Mouse (Mus musculus): ENCODE results near the gene Scmh1.

DNA sequence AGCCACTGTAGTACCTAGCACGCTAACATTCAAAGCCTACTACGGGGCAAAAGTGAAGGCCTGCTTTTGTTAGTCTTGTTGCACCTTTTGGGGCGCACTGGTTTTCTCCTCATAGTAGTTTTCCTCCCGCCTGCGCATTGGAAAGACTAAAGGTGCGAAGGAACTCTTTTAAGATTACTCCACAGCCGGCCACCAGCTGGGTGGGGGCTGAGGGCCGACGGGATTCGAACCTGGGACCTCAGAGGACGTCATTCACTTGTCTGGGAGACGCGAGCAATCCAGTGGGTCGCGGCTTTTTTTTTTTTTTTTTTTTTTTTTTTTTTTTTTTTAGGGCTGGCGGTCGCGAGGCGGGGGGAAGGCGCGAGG is 320 bp upstream of the Scmh1 start:
- no peak for TF ChIP-seq EP300 (IDR thresholded peaks at IDR 0.05; ENCODE audit: low read depth)
- TF ChIP-seq CTCF (IDR thresholded peaks at IDR 0.05; ENCODE audit: low read depth): no peak

Measured in liver, postnatal 0 days (tissue).